ENCODE assay signal across 8 mouse cellular contexts in the genomic region with DNA sequence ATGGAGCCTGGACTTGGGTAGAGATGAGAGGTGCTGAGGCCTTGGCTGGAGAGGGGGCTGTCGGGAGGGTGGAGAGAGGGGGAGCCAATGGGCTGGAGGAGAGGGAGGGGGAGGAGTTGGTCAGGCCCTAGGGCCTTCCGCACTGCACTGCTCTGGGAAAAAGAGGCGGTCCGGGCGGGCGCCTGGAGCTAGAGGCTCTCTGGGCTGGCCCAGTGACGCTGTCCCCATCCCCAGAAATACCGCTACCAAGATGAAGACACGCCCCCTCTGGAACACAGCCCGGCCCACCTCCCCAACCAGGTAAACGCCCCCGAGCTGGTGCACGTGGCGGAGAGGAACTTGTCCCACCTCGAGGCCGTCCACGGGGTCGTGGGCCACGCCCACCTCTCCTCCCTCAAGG. TPM values are rescaled to one million over a fixed set of nuclear protein-coding genes. Genes with fewer than 3 reads are reported as not detected.
DNase-seq lines count a peak whose midpoint lies in the region; ATAC-seq and TF ChIP-seq lines count a peak whose summit lies in the region.

No protein-coding gene starts in this region.

- peak; percentile 82 for DNase-seq in lung, embryonic 14.5 days
- DNase-seq in lung, postnatal 25 days (ENCODE audit: low spot score): no peak
- DNase-seq in embryonic facial prominence, embryonic 11.5 days (ENCODE audit: low spot score): peak; percentile 76
- peak; percentile 77 for DNase-seq in limb, embryonic 11.5 days (ENCODE audit: low spot score)
- no peak for DNase-seq in c-Kit-positive CD71-positive TER-119-positive erythroid progenitor cells, embryonic 14.5 days (ENCODE audit: low spot score)
- DNase-seq in layer of hippocampus, adult 9-11 months: no peak

- no peaks in the 10 kb centered on the region for H3K27me3 ChIP-seq in lung, embryonic 14.5 days (ENCODE audit: insufficient read depth, low read length)
- H3K27me3 ChIP-seq in embryonic facial prominence, embryonic 11.5 days (ENCODE audit: control insufficient read depth, insufficient read depth, low read length): no peaks in the 10 kb centered on the region
- H3K27me3 ChIP-seq in heart, embryonic 13.5 days (replicated peaks): peaks cover 7% of the 10 kb centered on the region; the same call in 1 of the 2 replicates
- H3K27me3 ChIP-seq in limb, embryonic 11.5 days (ENCODE audit: control insufficient read depth, insufficient read depth, low read length): no peaks in the 10 kb centered on the region
- no peaks in the 10 kb centered on the region for H3K27me3 ChIP-seq in myocyte (ENCODE audit: control insufficient read depth, insufficient read depth, insufficient read length)

- H3K4me3 ChIP-seq in lung, embryonic 14.5 days (ENCODE audit: low read depth, low read length): peak overlapping the region; percentile 31
- H3K4me3 ChIP-seq in embryonic facial prominence, embryonic 11.5 days (ENCODE audit: low read depth, low read length): peak overlapping the region; percentile 7; the same call in 1 of the 2 replicates
- H3K4me3 ChIP-seq in heart, embryonic 13.5 days: peak overlapping the region; percentile 37
- H3K4me3 ChIP-seq in limb, embryonic 11.5 days (ENCODE audit: low read depth, low read length): no peak overlapping the region; the same call in 1 of the 2 replicates
- H3K4me3 ChIP-seq in myocyte: no peak overlapping the region

- H3K79me2 ChIP-seq in myocyte (ENCODE audit: control insufficient read depth, insufficient read depth): peaks cover 23% of the 10 kb centered on the region

- no peaks in the 10 kb centered on the region for H3K9me3 ChIP-seq in lung, embryonic 14.5 days (ENCODE audit: low read depth, low read length)
- H3K9me3 ChIP-seq in embryonic facial prominence, embryonic 11.5 days (replicated peaks; ENCODE audit: control insufficient read depth, low read length): no peaks in the 10 kb centered on the region
- H3K9me3 ChIP-seq in heart, embryonic 13.5 days: no peaks in the 10 kb centered on the region
- no peaks in the 10 kb centered on the region for H3K9me3 ChIP-seq in limb, embryonic 11.5 days (ENCODE audit: control insufficient read depth, low read length)

- 0% methylated on average over 19 of the region's 19 CpGs for WGBS in lung, embryonic 14.5 days
- 4% methylated on average over 18 of the region's 19 CpGs for WGBS in embryonic facial prominence, embryonic 11.5 days
- WGBS in heart, embryonic 13.5 days: 3% methylated on average over 19 of the region's 19 CpGs
- WGBS in limb, embryonic 11.5 days: under 1% methylated on average over 14 of the region's 19 CpGs

- H3K4me2 ChIP-seq in lung, embryonic 14.5 days: peak overlapping the region; percentile 65
- peak overlapping the region; percentile 40 for H3K4me2 ChIP-seq in embryonic facial prominence, embryonic 11.5 days (ENCODE audit: low read depth, low read length)
- peak overlapping the region; percentile 65 for H3K4me2 ChIP-seq in heart, embryonic 13.5 days
- peak overlapping the region; percentile 45 for H3K4me2 ChIP-seq in limb, embryonic 11.5 days (ENCODE audit: low read depth, severe bottlenecking)
- peak overlapping the region; percentile 90 for H3K4me2 ChIP-seq in myocyte (ENCODE audit: low read depth)

- no peak for TF ChIP-seq CTCF in lung, embryonic 14.5 days (IDR thresholded peaks at IDR 0.05; ENCODE audit: low read depth)

- H3K27ac ChIP-seq in lung, embryonic 14.5 days (ENCODE audit: low read depth): peak overlapping the region; percentile 26; the same call in 1 of the 2 replicates
- H3K27ac ChIP-seq in embryonic facial prominence, embryonic 11.5 days (replicated peaks; ENCODE audit: low read depth, low read length): 0 out of 2 replicates have a peak overlapping the region, but pooled peaks have one; percentile 16
- H3K27ac ChIP-seq in heart, embryonic 13.5 days (replicated peaks): peak overlapping the region; percentile 28
- H3K27ac ChIP-seq in limb, embryonic 11.5 days (replicated peaks; ENCODE audit: low read depth, low read length): 0 out of 2 replicates have a peak overlapping the region, but pooled peaks have one; percentile 8

- peaks cover 42% of the 10 kb centered on the region for H3K4me1 ChIP-seq in lung, embryonic 14.5 days (ENCODE audit: insufficient read depth)
- peaks cover 13% of the 10 kb centered on the region for H3K4me1 ChIP-seq in embryonic facial prominence, embryonic 11.5 days (ENCODE audit: control insufficient read depth, insufficient read depth, low read length)
- peaks cover 74% of the 10 kb centered on the region for H3K4me1 ChIP-seq in heart, embryonic 13.5 days
- peaks cover 59% of the 10 kb centered on the region for H3K4me1 ChIP-seq in limb, embryonic 11.5 days (ENCODE audit: control insufficient read depth, insufficient read depth, low read length)

- no peak overlapping the region for H3ac ChIP-seq in myocyte (ENCODE audit: control insufficient read depth, insufficient read length)

- H3K36me3 ChIP-seq in lung, embryonic 14.5 days (ENCODE audit: insufficient read depth): peaks cover 14% of the 10 kb centered on the region
- peaks cover 8% of the 10 kb centered on the region for H3K36me3 ChIP-seq in embryonic facial prominence, embryonic 11.5 days (replicated peaks; ENCODE audit: control insufficient read depth, insufficient read depth, low read depth, low read length)
- peaks cover 11% of the 10 kb centered on the region for H3K36me3 ChIP-seq in heart, embryonic 13.5 days
- H3K36me3 ChIP-seq in limb, embryonic 11.5 days (ENCODE audit: control insufficient read depth, insufficient read depth, low read length): peaks cover 8% of the 10 kb centered on the region
- H3K36me3 ChIP-seq in myocyte (ENCODE audit: control insufficient read depth, insufficient read depth): peaks cover 6% of the 10 kb centered on the region

- no peak for TF ChIP-seq POLR2A in myocyte (IDR thresholded peaks at IDR 0.05; ENCODE audit: insufficient read length, low read depth)

- peak overlapping the region; percentile 14; the same call in 1 of the 2 replicates for H3K9ac ChIP-seq in lung, embryonic 14.5 days
- no peak overlapping the region for H3K9ac ChIP-seq in embryonic facial prominence, embryonic 11.5 days (replicated peaks; ENCODE audit: low read length)
- H3K9ac ChIP-seq in heart, embryonic 13.5 days: peak overlapping the region; percentile 42
- no peak overlapping the region for H3K9ac ChIP-seq in limb, embryonic 11.5 days (ENCODE audit: low read length)

- peak; percentile 75 for ATAC-seq in lung, embryonic 14.5 days (ENCODE audit: insufficient read depth)
- ATAC-seq in embryonic facial prominence, embryonic 11.5 days (replicated peaks; ENCODE audit: insufficient number of reproducible peaks, low FRiP score, low TSS enrichment, low read depth): peak; percentile 41
- ATAC-seq in heart, embryonic 13.5 days (ENCODE audit: extremely low read depth, insufficient number of reproducible peaks, low FRiP score, low TSS enrichment): peak; percentile 43; the same call in 1 of the 2 replicates
- peak; percentile 68 for ATAC-seq in limb, embryonic 11.5 days (ENCODE audit: insufficient number of reproducible peaks, low FRiP score, low TSS enrichment, low read depth)

TF ChIP-seq in myocyte, 11 proteins besides CTCF, POLR2A, EP300 and RAD21 (continues in another document):
- TF ChIP-seq MYOD1 (IDR thresholded peaks at IDR 0.05; ENCODE audit: control insufficient read depth in 1 of 3, insufficient read length in 2 of 3, low read depth in 2 of 3) (no peak), TCF3 (IDR thresholded peaks at IDR 0.05; ENCODE audit: insufficient read length, low read depth) (no peak), USF1 (IDR thresholded peaks at IDR 0.05; ENCODE audit: low read depth) (no peak), MYOG (IDR thresholded peaks at IDR 0.05; ENCODE audit: control insufficient read depth in 1 of 3, insufficient read depth in 1 of 3, insufficient read length in 2 of 3, low read depth in 2 of 3) (no peak), TCF12 (IDR thresholded peaks at IDR 0.05; ENCODE audit: insufficient read depth, poor library complexity, severe bottlenecking) (no peak)

RNA-seq across cellular contexts. Expression of a gene that starts 9.9 kb away (rescaled TPM):
- 5.9 and 7.4 TPM in 2 replicates for polyA plus RNA-seq in lung, embryonic 14.5 days (2014; fragmentation: Nextera tagmentation; extraction: Ambion mirVana)
- 7.6 and 11.2 TPM in 2 replicates for polyA plus RNA-seq in embryonic facial prominence, embryonic 11.5 days (2014; fragmentation: Nextera tagmentation; extraction: Ambion mirVana)
- polyA plus RNA-seq in heart, embryonic 13.5 days (2015; fragmentation: Nextera tagmentation; extraction: Ambion mirVana): 4.7 and 5.1 TPM in 2 replicates
- 10.0 and 10.8 TPM in 2 replicates for polyA plus RNA-seq in limb, embryonic 11.5 days (2014; fragmentation: Nextera tagmentation; extraction: Ambion mirVana)
- 26.8 TPM for polyA plus RNA-seq in myocyte (2012; fragmentation: generic; extraction: Trizol)

RNA-seq across cellular contexts. Expression of a gene that starts 11.5 kb away (rescaled TPM):
- polyA plus RNA-seq in lung, embryonic 14.5 days (2014; fragmentation: Nextera tagmentation; extraction: Ambion mirVana): 57.6 and 58.9 TPM in 2 replicates
- 54.2 and 57.6 TPM in 2 replicates for polyA plus RNA-seq in embryonic facial prominence, embryonic 11.5 days (2014; fragmentation: Nextera tagmentation; extraction: Ambion mirVana)
- 131 and 140 TPM in 2 replicates for polyA plus RNA-seq in heart, embryonic 13.5 days (2015; fragmentation: Nextera tagmentation; extraction: Ambion mirVana)
- polyA plus RNA-seq in limb, embryonic 11.5 days (2014; fragmentation: Nextera tagmentation; extraction: Ambion mirVana): 52.9 and 53.5 TPM in 2 replicates
- polyA plus RNA-seq in myocyte (2012; fragmentation: generic; extraction: Trizol): 130 TPM

RNA-seq across cellular contexts. Expression of a gene that starts 26.3 kb away (rescaled TPM):
- polyA plus RNA-seq in lung, embryonic 14.5 days (2014; fragmentation: Nextera tagmentation; extraction: Ambion mirVana): 36.2 and 40.8 TPM in 2 replicates
- polyA plus RNA-seq in embryonic facial prominence, embryonic 11.5 days (2014; fragmentation: Nextera tagmentation; extraction: Ambion mirVana): 34.9 and 35.7 TPM in 2 replicates
- 20.7 and 22.0 TPM in 2 replicates for polyA plus RNA-seq in heart, embryonic 13.5 days (2015; fragmentation: Nextera tagmentation; extraction: Ambion mirVana)
- polyA plus RNA-seq in limb, embryonic 11.5 days (2014; fragmentation: Nextera tagmentation; extraction: Ambion mirVana): 47.3 and 52.0 TPM in 2 replicates
- polyA plus RNA-seq in myocyte (2012; fragmentation: generic; extraction: Trizol): 24.3 TPM

RNA-seq across cellular contexts. Expression of a gene that starts 27.2 kb away (rescaled TPM):
- polyA plus RNA-seq in lung, embryonic 14.5 days (2014; fragmentation: Nextera tagmentation; extraction: Ambion mirVana): not detected in 2 replicates
- polyA plus RNA-seq in embryonic facial prominence, embryonic 11.5 days (2014; fragmentation: Nextera tagmentation; extraction: Ambion mirVana): 0.46 and 0.95 TPM in 2 replicates
- polyA plus RNA-seq in heart, embryonic 13.5 days (2015; fragmentation: Nextera tagmentation; extraction: Ambion mirVana): 0.24 TPM in 1 of 2 replicates, not detected in the other
- 1.0 and 1.6 TPM in 2 replicates for polyA plus RNA-seq in limb, embryonic 11.5 days (2014; fragmentation: Nextera tagmentation; extraction: Ambion mirVana)
- 0.06 TPM for polyA plus RNA-seq in myocyte (2012; fragmentation: generic; extraction: Trizol)

RNA-seq across cellular contexts. Expression of a gene that starts 31.1 kb away (rescaled TPM):
- 41.1 and 42.8 TPM in 2 replicates for polyA plus RNA-seq in lung, embryonic 14.5 days (2014; fragmentation: Nextera tagmentation; extraction: Ambion mirVana)
- 57.7 and 58.0 TPM in 2 replicates for polyA plus RNA-seq in embryonic facial prominence, embryonic 11.5 days (2014; fragmentation: Nextera tagmentation; extraction: Ambion mirVana)
- 43.8 and 47.9 TPM in 2 replicates for polyA plus RNA-seq in heart, embryonic 13.5 days (2015; fragmentation: Nextera tagmentation; extraction: Ambion mirVana)
- 56.1 and 64.9 TPM in 2 replicates for polyA plus RNA-seq in limb, embryonic 11.5 days (2014; fragmentation: Nextera tagmentation; extraction: Ambion mirVana)
- polyA plus RNA-seq in myocyte (2012; fragmentation: generic; extraction: Trizol): 58.6 TPM

Comparison
In these comparisons a context has a peak if more than half of its experiments do, and no peak if none do; other contexts are left out.
1. DNase-seq: peak in lung, embryonic 14.5 days (single experiment), embryonic facial prominence, embryonic 11.5 days (single experiment) and limb, embryonic 11.5 days (single experiment); none in lung, postnatal 25 days (single experiment), c-Kit-positive CD71-positive TER-119-positive erythroid progenitor cells, embryonic 14.5 days (single experiment) and layer of hippocampus, adult 9-11 months (single experiment).
2. H3K4me2 ChIP-seq: peak in every context shown above with its lines; median percentile 90 in myocyte; 65 in lung, embryonic 14.5 days; 65 in heart, embryonic 13.5 days; 45 in limb, embryonic 11.5 days; 40 in embryonic facial prominence, embryonic 11.5 days.
3. H3K4me3 ChIP-seq: peak in lung, embryonic 14.5 days (single experiment), embryonic facial prominence, embryonic 11.5 days (single experiment) and heart, embryonic 13.5 days (single experiment); none in limb, embryonic 11.5 days (single experiment) and myocyte (single experiment).
4. H3K9ac ChIP-seq: peak in lung, embryonic 14.5 days (single experiment) and heart, embryonic 13.5 days (single experiment); none in embryonic facial prominence, embryonic 11.5 days (single experiment) and limb, embryonic 11.5 days (single experiment).
5. Peak in every context shown above with its lines, with median percentiles within 50 percentile points of each other: ATAC-seq and H3K27ac ChIP-seq.